Comparison of ENCODE assay signal across 8 mouse cellular contexts in the genomic region with DNA sequence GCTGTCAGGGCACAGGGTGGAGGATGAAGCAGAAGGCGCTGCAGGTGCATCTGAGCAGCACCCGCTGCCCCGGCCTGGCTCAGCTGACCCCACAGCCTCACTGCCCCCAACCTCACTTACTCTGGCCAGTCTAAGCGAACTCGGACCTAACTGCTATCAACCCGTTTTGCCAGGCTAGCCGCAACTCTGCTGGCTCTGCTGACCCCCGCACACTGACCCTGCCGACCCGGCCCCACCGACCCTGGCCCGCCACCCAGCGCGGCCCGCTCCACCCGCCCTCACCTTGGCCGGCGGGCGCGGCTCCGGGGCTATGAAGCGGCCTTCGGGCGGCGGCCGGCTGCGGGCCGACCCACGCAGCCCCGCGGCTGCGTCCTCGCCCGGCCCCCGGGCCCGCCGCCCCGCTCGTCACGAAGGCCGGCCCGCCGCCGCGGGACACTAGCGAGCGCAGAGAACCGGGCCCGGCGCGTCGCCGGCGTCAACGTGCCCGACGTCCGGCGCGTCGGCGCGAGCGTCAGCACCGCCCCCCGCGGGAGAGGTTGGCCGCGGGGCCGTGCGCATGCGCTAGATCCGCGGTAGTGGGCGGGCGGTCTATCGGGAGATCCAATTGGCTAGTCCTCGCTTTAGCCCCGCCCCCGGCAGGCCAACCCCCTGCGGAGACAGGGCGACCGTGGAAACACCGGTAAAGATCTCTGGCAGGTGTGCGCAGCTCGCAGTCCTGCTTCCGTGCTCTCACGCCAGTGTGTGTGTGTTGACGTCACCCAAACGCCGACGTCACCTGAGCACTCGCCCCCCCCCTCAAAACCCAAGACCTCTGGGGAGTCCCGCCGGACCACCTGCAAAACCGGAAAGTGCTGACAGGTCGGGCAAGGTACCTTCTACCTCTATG. TPM values are rescaled to one million over a fixed set of nuclear protein-coding genes. Genes with fewer than 3 reads are reported as not detected.
A peak's percentile ranks its signal among the peaks of the same experiment; 100 is the strongest.
DNase-seq lines count a peak whose midpoint lies in the region; ATAC-seq and TF ChIP-seq lines count a peak whose summit lies in the region.

A gene (minus strand): TSS at position 493 of the 886 bp plus-strand sequence.

- H3K9ac ChIP-seq in forebrain, embryonic 16.5 days (replicated peaks; ENCODE audit: low read depth, low read length) = peak within 1 kb of the TSS; percentile 91
- H3K9ac ChIP-seq in lung, embryonic 14.5 days = peak within 1 kb of the TSS; percentile 96

- 0 out of 2 replicates have a peak within 1 kb of the TSS, but pooled peaks have one; percentile 22 for H3K27ac ChIP-seq in forebrain, embryonic 16.5 days (ENCODE audit: low read length)
- peak within 1 kb of the TSS; percentile 92 for H3K27ac ChIP-seq in layer of hippocampus, adult 2 months
- peak within 1 kb of the TSS; percentile 6; the same call in 1 of the 2 replicates for H3K27ac ChIP-seq in lung, embryonic 14.5 days (ENCODE audit: low read depth)
- H3K27ac ChIP-seq in olfactory bulb, adult 2 months (ENCODE audit: insufficient read depth, low read depth, low read length) = peak within 1 kb of the TSS; percentile 36
- H3K27ac ChIP-seq in thymus, adult 2 months (ENCODE audit: control insufficient read depth, insufficient read depth, low read length) = peak within 1 kb of the TSS; percentile 42; the same call in 1 of the 2 replicates

- peak; percentile 98 for DNase-seq in G1E (ENCODE audit: low spot score)
- peak; percentile 99 to 100 for DNase-seq in cerebellum, adult 18-20 months
- DNase-seq in heart, postnatal 36 days = peak; percentile 98
- DNase-seq in layer of hippocampus, adult 2 months (ENCODE audit: low spot score in 2 of 2) = peak; percentile 97 to 99
- DNase-seq in lung, embryonic 14.5 days = peak; percentile 99
- peak; percentile 98 for DNase-seq in thymus, adult 2 months

- peak; percentile 94 for ATAC-seq in G1E (ENCODE audit: extremely low read depth, insufficient number of reproducible peaks, low FRiP score, poor library complexity, severe bottlenecking)
- peak; percentile 94 for ATAC-seq in forebrain, embryonic 16.5 days
- peak; percentile 94 for ATAC-seq in lung, embryonic 14.5 days (ENCODE audit: insufficient read depth)

- peaks cover 50% of the 10 kb centered on the region for H3K4me1 ChIP-seq in G1E (ENCODE audit: insufficient read depth, low read depth, low read length)
- peaks cover 33% of the 10 kb centered on the region for H3K4me1 ChIP-seq in forebrain, embryonic 16.5 days (replicated peaks; ENCODE audit: control insufficient read depth, insufficient read depth, low read length)
- H3K4me1 ChIP-seq in lung, embryonic 14.5 days (ENCODE audit: insufficient read depth) = peaks cover 7% of the 10 kb centered on the region; the same call in 1 of the 2 replicates
- peaks cover 11% of the 10 kb centered on the region for H3K4me1 ChIP-seq in olfactory bulb, adult 2 months (ENCODE audit: control insufficient read depth, insufficient read depth, low read length)
- H3K4me1 ChIP-seq in thymus, adult 2 months (replicated peaks; ENCODE audit: control insufficient read depth, insufficient read depth, low read length) = peaks cover 14% of the 10 kb centered on the region

- no peak for TF ChIP-seq CTCF in G1E (IDR thresholded peaks at IDR 0.05; ENCODE audit: low read depth, low read length)
- no peak for TF ChIP-seq CTCF in layer of hippocampus, adult 2 months (conservative IDR thresholded peaks at IDR 0.05)
- no peak for TF ChIP-seq CTCF in lung, embryonic 14.5 days (IDR thresholded peaks at IDR 0.05; ENCODE audit: low read depth)
- no peak for TF ChIP-seq CTCF in olfactory bulb, adult 2 months (IDR thresholded peaks at IDR 0.05; ENCODE audit: insufficient read depth, low read depth, low read length)
- TF ChIP-seq CTCF in thymus, adult 2 months (IDR thresholded peaks at IDR 0.05; ENCODE audit: borderline replicate concordance, control insufficient read depth, extremely low read depth, insufficient read depth, low read length, poor library complexity) = peak; percentile 49; the same call in 1 of the 2 replicates

- peaks cover 10% of the 10 kb centered on the region for H3K27me3 ChIP-seq in G1E (ENCODE audit: insufficient read depth, low read length)
- peaks cover 4% of the 10 kb centered on the region; the same call in 1 of the 2 replicates for H3K27me3 ChIP-seq in forebrain, embryonic 16.5 days (replicated peaks; ENCODE audit: control insufficient read depth, insufficient read depth, low read length)
- H3K27me3 ChIP-seq in lung, embryonic 14.5 days (ENCODE audit: insufficient read depth, low read length) = no peaks in the 10 kb centered on the region
- H3K27me3 ChIP-seq in thymus, adult 2 months (ENCODE audit: control insufficient read depth, insufficient read depth, low read length) = no peaks in the 10 kb centered on the region

- TF ChIP-seq POLR2A in olfactory bulb, adult 2 months (IDR thresholded peaks at IDR 0.05; ENCODE audit: insufficient read depth, low read depth, low read length) = peak; percentile 87
- peak; percentile 76 for TF ChIP-seq POLR2A in thymus, adult 2 months (IDR thresholded peaks at IDR 0.05; ENCODE audit: control insufficient read depth, extremely low read depth, insufficient read depth, low read length, poor library complexity)

- H3K4me2 ChIP-seq in forebrain, embryonic 16.5 days (ENCODE audit: low read length) = peak within 1 kb of the TSS; percentile 78
- peak within 1 kb of the TSS; percentile 82 for H3K4me2 ChIP-seq in lung, embryonic 14.5 days

- no peaks in the 10 kb centered on the region for H3K9me3 ChIP-seq in G1E (replicated peaks)
- H3K9me3 ChIP-seq in forebrain, embryonic 16.5 days (ENCODE audit: control insufficient read depth, low read length) = no peaks in the 10 kb centered on the region
- no peaks in the 10 kb centered on the region for H3K9me3 ChIP-seq in lung, embryonic 14.5 days (ENCODE audit: low read depth, low read length)

- H3K4me3 ChIP-seq in G1E (ENCODE audit: low read depth, low read length) = peak within 1 kb of the TSS; percentile 94
- H3K4me3 ChIP-seq in forebrain, embryonic 16.5 days (replicated peaks; ENCODE audit: low read length) = peak within 1 kb of the TSS; percentile 82
- H3K4me3 ChIP-seq in layer of hippocampus, adult 2 months = peak within 1 kb of the TSS; percentile 85
- H3K4me3 ChIP-seq in lung, embryonic 14.5 days (ENCODE audit: low read depth, low read length) = peak within 1 kb of the TSS; percentile 95
- peak within 1 kb of the TSS; percentile 74 for H3K4me3 ChIP-seq in olfactory bulb, adult 2 months (ENCODE audit: insufficient read depth, low read depth, low read length)
- peak within 1 kb of the TSS; percentile 88 for H3K4me3 ChIP-seq in thymus, adult 2 months (ENCODE audit: control insufficient read depth, insufficient read depth, low read length)

- under 1% methylated on average over 92 of the region's 97 CpGs for WGBS in forebrain, embryonic 16.5 days
- 2% methylated on average over 96 of the region's 97 CpGs for WGBS in lung, embryonic 14.5 days
- WGBS in olfactory bulb, adult 2 months = under 1% methylated on average over 97 of the region's 97 CpGs
- WGBS in thymus, adult 2 months = under 1% methylated on average over 97 of the region's 97 CpGs

- intact Hi-C loops in heart, postnatal 36 days (cut with DNase I) = loop anchor here (2.0 kb wide), 1 partner anchor 27 kb away; no protein-coding TSS in a partner anchor

- peaks cover 39% of the 10 kb centered on the region for H3K36me3 ChIP-seq in G1E (replicated peaks)
- H3K36me3 ChIP-seq in forebrain, embryonic 16.5 days (ENCODE audit: control insufficient read depth, insufficient read depth) = peaks cover 8% of the 10 kb centered on the region
- H3K36me3 ChIP-seq in lung, embryonic 14.5 days (ENCODE audit: insufficient read depth) = peaks cover 32% of the 10 kb centered on the region
- peaks cover 4% of the 10 kb centered on the region; the same call in 1 of the 2 replicates for H3K36me3 ChIP-seq in thymus, adult 2 months (ENCODE audit: control insufficient read depth, insufficient read depth, low read length)

RNA-seq across cellular contexts. Expression of the gene that starts here (rescaled TPM):
- total RNA-seq in G1E (2014; fragmentation: Nextera tagmentation) = 93.4 and 103 TPM in 2 replicates
- total RNA-seq in G1E (2017) = 37.6 and 62.3 TPM in 2 replicates
- 68.1 and 91.8 TPM in 2 replicates for polyA plus RNA-seq in G1E (2012)
- polyA plus RNA-seq in forebrain, embryonic 16.5 days (2015; fragmentation: Nextera tagmentation; extraction: Ambion mirVana) = 30.4 and 34.6 TPM in 2 replicates
- 10 to 100 TPM; 39.3 TPM for total RNA-seq in heart, postnatal 36 days (2021)
- total RNA-seq in layer of hippocampus, adult 2 months (2021) = 10 to 100 TPM; 38.2 to 43.0 TPM
- 42.7 and 47.6 TPM in 2 replicates for polyA plus RNA-seq in lung, embryonic 14.5 days (2014; fragmentation: Nextera tagmentation; extraction: Ambion mirVana)
- polyA plus RNA-seq in olfactory bulb, adult 2 months (2012; ENCODE audit: insufficient read depth, insufficient read length, low replicate concordance, missing spikeins) = 386 TPM in 1 of 2 replicates, not detected in the other
- 57.0 and 59.8 TPM in 2 replicates for polyA plus RNA-seq in thymus, adult 2 months (2012; rRNA removed)

Comparison
In these comparisons a context has a peak if more than half of its experiments do, and no peak if none do; other contexts are left out.
1. Peak in every context shown above with its lines: DNase-seq, ATAC-seq, H3K4me3 ChIP-seq and H3K27ac ChIP-seq.
2. H3K27ac ChIP-seq: peak in every context shown above with its lines; median percentile 92 in layer of hippocampus, adult 2 months; 42 in thymus, adult 2 months; 36 in olfactory bulb, adult 2 months; 22 in forebrain, embryonic 16.5 days; 6 in lung, embryonic 14.5 days.